Comparison of ENCODE assay signal across 8 mouse cellular contexts in the genomic region with DNA sequence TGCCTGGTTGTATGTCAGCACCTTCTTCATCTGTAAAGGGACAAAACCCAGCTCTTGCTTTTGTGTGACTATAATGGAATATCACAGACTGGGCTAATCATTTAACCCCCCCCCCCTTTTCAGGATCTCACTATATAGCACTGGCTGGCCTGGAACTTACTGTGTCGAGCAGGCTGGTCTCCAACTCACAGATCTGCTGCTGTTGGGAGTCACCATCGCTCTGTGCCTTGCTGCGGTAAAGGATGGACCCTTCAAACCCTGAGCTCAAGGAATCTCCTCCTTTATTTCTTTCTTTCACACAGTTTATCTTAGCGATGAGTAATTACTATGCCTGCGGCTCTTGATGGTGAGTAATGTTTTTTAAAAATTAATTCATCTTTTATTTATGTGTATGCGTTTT. TPM values are rescaled to one million over a fixed set of nuclear protein-coding genes. Genes with fewer than 3 reads are reported as not detected.
DNase-seq lines count a peak whose midpoint lies in the region; ATAC-seq lines count a peak whose summit lies in the region.

Vwf (plus strand) TSS at position 301 of the 400 bp plus-strand sequence.

- H3K27me3 ChIP-seq in neural tube, embryonic 12.5 days (replicated peaks): peaks cover 5% of the 10 kb centered on the region; the same call in 1 of the 2 replicates
- no peaks in the 10 kb centered on the region for H3K27me3 ChIP-seq in midbrain, embryonic 15.5 days (replicated peaks)

- H3K9ac ChIP-seq in neural tube, embryonic 12.5 days: no peak within 1 kb of the TSS
- no peak within 1 kb of the TSS for H3K9ac ChIP-seq in midbrain, embryonic 15.5 days

- H3K4me1 ChIP-seq in neural tube, embryonic 12.5 days: no peaks in the 10 kb centered on the region
- H3K4me1 ChIP-seq in midbrain, embryonic 15.5 days: no peaks in the 10 kb centered on the region

- no peak for DNase-seq in heart, adult 18-20 months
- DNase-seq in heart, adult 11 months: no peak
- DNase-seq in neural tube, embryonic 10.5 days (ENCODE audit: extremely low spot score, low spot score): no peak
- DNase-seq in heart, postnatal 4 days: no peak
- no peak for DNase-seq in kidney, adult 9 months

- no peak within 1 kb of the TSS for H3K4me3 ChIP-seq in neural tube, embryonic 12.5 days
- H3K4me3 ChIP-seq in midbrain, embryonic 15.5 days: no peak within 1 kb of the TSS

- no peak within 1 kb of the TSS for H3K4me2 ChIP-seq in neural tube, embryonic 12.5 days (replicated peaks)
- no peak within 1 kb of the TSS for H3K4me2 ChIP-seq in midbrain, embryonic 15.5 days

- WGBS in neural tube, embryonic 12.5 days: 89% methylated on average over 6 of the region's 6 CpGs
- 88% methylated on average over 6 of the region's 6 CpGs for WGBS in midbrain, embryonic 15.5 days

- H3K9me3 ChIP-seq in neural tube, embryonic 12.5 days: no peaks in the 10 kb centered on the region
- H3K9me3 ChIP-seq in midbrain, embryonic 15.5 days: no peaks in the 10 kb centered on the region

- no peaks in the 10 kb centered on the region for H3K36me3 ChIP-seq in neural tube, embryonic 12.5 days
- H3K36me3 ChIP-seq in midbrain, embryonic 15.5 days (replicated peaks): no peaks in the 10 kb centered on the region

- no peak within 1 kb of the TSS for H3K27ac ChIP-seq in neural tube, embryonic 12.5 days
- no peak within 1 kb of the TSS for H3K27ac ChIP-seq in midbrain, embryonic 15.5 days

- no peak for ATAC-seq in neural tube, embryonic 12.5 days (ENCODE audit: low FRiP score, low read depth)
- no peak for ATAC-seq in midbrain, embryonic 15.5 days (replicated peaks)
- no peak for ATAC-seq in activated CD4-positive, CD25-positive, alpha-beta regulatory T cell, adult 4 months

RNA-seq across cellular contexts. Expression of gene Vwf, which starts in this region (rescaled TPM):
- 100 to 1,000 TPM in 1 of 2 experiments, 10 to 100 TPM in 1; 78.4 to 104 TPM for total RNA-seq in heart, adult 18-20 months (2021)
- polyA plus RNA-seq in neural tube, embryonic 12.5 days (2016; fragmentation: Nextera tagmentation; extraction: Ambion mirVana): 10.1 and 12.3 TPM in 2 replicates
- total RNA-seq in heart, postnatal 4 days (2021): 10 to 100 TPM; 86.0 to 87.2 TPM
- polyA plus RNA-seq in midbrain, embryonic 15.5 days (2015; fragmentation: Nextera tagmentation; extraction: Ambion mirVana): 10.8 and 11.3 TPM in 2 replicates
- polyA plus RNA-seq in activated CD4-positive, CD25-positive, alpha-beta regulatory T cell, adult 4 months (2017; shearing (Covaris generic)): under 1 TPM in 1 of 2 experiments, not detected in 1; 0.20 TPM
